Mouse (Mus musculus) spleen, adult 2 months (tissue): ENCODE results near the gene Cad.

ENCODE experiments used
- CTCF ChIP-seq: fragments of 200-500 bp; IDR thresholded peaks from 2 replicates; pipeline ENCODE4 v1.5.1; 2011; ENCODE audit warnings: mild to moderate bottlenecking, inconsistent platforms; ENCODE audit not compliant: insufficient read depth, insufficient read length, insufficient replicate concordance; ENCODE audit errors: extremely low read depth
- POLR2A ChIP-seq: fragments of 200-500 bp; IDR thresholded peaks from 2 replicates; pipeline ENCODE4 v1.6.1; 2011; ENCODE audit warnings: low read depth, low read length, inconsistent platforms

DNA sequence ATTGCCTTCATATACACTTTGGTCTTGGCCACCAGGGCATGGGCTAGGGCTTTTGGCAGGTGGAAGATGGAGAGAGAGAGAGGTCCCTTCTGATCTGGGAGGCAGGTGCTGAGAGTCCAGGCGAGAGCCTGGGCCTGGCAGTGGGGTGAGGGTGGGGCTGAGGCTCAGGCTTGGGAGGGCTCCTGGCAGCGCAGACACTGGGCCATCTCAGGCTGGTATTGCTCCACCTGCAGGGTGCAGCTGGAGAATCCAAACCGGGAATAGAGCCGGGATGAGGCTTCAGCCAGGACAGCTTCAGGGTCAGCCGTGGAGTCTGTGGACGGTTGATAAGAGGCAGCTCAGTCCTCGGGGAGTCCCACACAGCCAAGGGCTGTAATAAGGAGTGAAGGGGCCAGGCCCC lies 32.0 kb downstream of the Cad start:
- TF ChIP-seq CTCF (no peak), POLR2A (no peak)
